Comparison of ENCODE assay signal across 25 mouse cellular contexts in the genomic region with DNA sequence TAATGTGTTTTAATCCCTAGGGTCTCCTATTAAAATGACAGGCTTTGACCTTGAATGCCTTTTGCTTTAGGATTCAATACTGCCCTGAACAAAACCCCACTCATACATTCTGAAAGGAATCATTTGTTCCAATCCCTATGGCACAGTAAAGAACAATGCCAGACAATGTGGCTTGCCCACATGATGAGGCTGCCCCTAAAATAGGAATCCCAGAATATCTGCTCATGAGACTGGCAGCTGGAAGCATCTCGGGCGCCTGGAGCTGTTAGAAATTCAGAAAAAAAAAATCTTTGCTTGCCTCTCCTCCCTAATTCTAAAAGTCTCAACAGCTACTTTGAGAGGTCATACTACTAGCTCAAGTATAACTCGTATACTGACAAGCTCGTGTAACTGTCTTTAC.
DNase-seq lines count a peak whose midpoint lies in the region; ATAC-seq lines count a peak whose summit lies in the region.
"Had no signal": no experiment of that assay in that cellular context is flagged by ENCODE, and none has a peak within 500 bp of the region (broad histone marks: within the 10 kb centered on the region; RNA-seq: fewer than 3 reads in every experiment).

No protein-coding gene starts in this region.

- no peaks in the 10 kb centered on the region for H3K36me3 ChIP-seq in hindbrain, embryonic 13.5 days
- H3K36me3 ChIP-seq: embryonic facial prominence, embryonic 15.5 days; G1E; heart, embryonic 10.5 days; limb, embryonic 15.5 days; liver, embryonic 15.5 days; neural tube, embryonic 12.5 days had no signal

- H3K27me3 ChIP-seq in hindbrain, embryonic 13.5 days: no peaks in the 10 kb centered on the region
- H3K27me3 ChIP-seq: embryonic facial prominence, embryonic 15.5 days; limb, embryonic 15.5 days; liver, embryonic 15.5 days; neural tube, embryonic 12.5 days had no signal

- intact Hi-C loops in left cerebral cortex, postnatal 36 days (cut with DNase I): loop anchor here (2.0 to 10.0 kb wide), 4 partner anchors 53 to 703 kb away; a partner anchor contains a TSS

- H3K27ac ChIP-seq in hindbrain, embryonic 13.5 days: no peak overlapping the region
- H3K27ac ChIP-seq: embryonic facial prominence, embryonic 15.5 days; heart, embryonic 10.5 days; limb, embryonic 15.5 days; liver, embryonic 15.5 days; neural tube, embryonic 12.5 days; stomach, postnatal 0 days had no signal

- no peak overlapping the region for H3K4me2 ChIP-seq in hindbrain, embryonic 13.5 days
- H3K4me2 ChIP-seq: embryonic facial prominence, embryonic 15.5 days; limb, embryonic 15.5 days; liver, embryonic 15.5 days; midbrain, embryonic 11.5 days; neural tube, embryonic 12.5 days had no signal

- peak; percentile 33 to 36 for DNase-seq in heart, adult 18-20 months
- DNase-seq in heart, adult 11 months: no peak
- peak; percentile 37 for DNase-seq in layer of hippocampus, adult 9-11 months
- DNase-seq in layer of hippocampus, adult 9-10 months (ENCODE audit: low spot score): no peak
- DNase-seq in left cerebral cortex, postnatal 36 days (ENCODE audit: low spot score in 2 of 2): peak; percentile 41 to 66
- no peak for DNase-seq in lung, postnatal 36 days
- DNase-seq: adrenal gland, postnatal 14 days; cerebellum, adult 11-12 months; cerebellum, postnatal 25 days; heart, postnatal 4 days; kidney, postnatal 36 days; thymus, postnatal 14 days had no signal

- H3K4me3 ChIP-seq in hindbrain, embryonic 13.5 days: no peak overlapping the region
- H3K4me3 ChIP-seq: embryonic facial prominence, embryonic 15.5 days; heart, embryonic 10.5 days; limb, embryonic 15.5 days; liver, embryonic 15.5 days; neural tube, embryonic 12.5 days had no signal

- peaks cover 4% of the 10 kb centered on the region for H3K4me1 ChIP-seq in hindbrain, embryonic 13.5 days (replicated peaks)
- H3K4me1 ChIP-seq: embryonic facial prominence, embryonic 15.5 days; limb, embryonic 15.5 days; liver, embryonic 15.5 days; neural tube, embryonic 12.5 days had no signal

- no peak for ATAC-seq in hindbrain, embryonic 13.5 days (ENCODE audit: low FRiP score)
- ATAC-seq: activated CD4-positive, CD25-positive, alpha-beta regulatory T cell, adult 4 months; forebrain, embryonic 16.5 days; hindbrain, embryonic 16.5 days; intestine, embryonic 16.5 days had no signal

- no peak overlapping the region for H3K9ac ChIP-seq in hindbrain, embryonic 13.5 days
- H3K9ac ChIP-seq: embryonic facial prominence, embryonic 15.5 days; limb, embryonic 15.5 days; liver, embryonic 15.5 days; neural tube, embryonic 12.5 days had no signal

- no peaks in the 10 kb centered on the region for H3K9me3 ChIP-seq in hindbrain, embryonic 13.5 days
- H3K9me3 ChIP-seq: embryonic facial prominence, embryonic 15.5 days; G1E; heart, embryonic 10.5 days; limb, embryonic 15.5 days; liver, embryonic 15.5 days; neural tube, embryonic 12.5 days had no signal

- 83% methylated on average over 4 of the region's 4 CpGs for WGBS in hindbrain, embryonic 13.5 days

Comparison
In these comparisons a context has a peak if more than half of its experiments do, and no peak if none do; other contexts are left out.
1. DNase-seq: peak in heart, adult 18-20 months (2 of 2), layer of hippocampus, adult 9-11 months (single experiment) and left cerebral cortex, postnatal 36 days (2 of 2); none in heart, adult 11 months (single experiment), layer of hippocampus, adult 9-10 months (single experiment) and lung, postnatal 36 days (single experiment).